Mouse (Mus musculus) brown adipose tissue, adult 24 weeks (tissue): ENCODE measurements around the gene Maip1. TPM values are rescaled to one million over a fixed set of nuclear protein-coding genes. Genes with fewer than 3 reads are reported as not detected.

Experiments used
- H3K27ac ChIP-seq: fragments of 200-500 bp; replicated peaks from 2 replicates; pipeline ENCODE4 v1.5.1; 2012; ENCODE audit warnings: low read depth, mild to moderate bottlenecking, low read length
- H3K4me1 ChIP-seq: fragments of 200-500 bp; 2 replicates; pipeline ENCODE4 v1.6.1; 2012; ENCODE audit warnings: low read length, mixed read lengths; ENCODE audit not compliant: control insufficient read depth, insufficient read depth, insufficient read length
- H3K4me3 ChIP-seq: fragments of 200-500 bp; 2 replicates; pipeline ENCODE4 v1.5.1; 2012; ENCODE audit warnings: low read depth, mild to moderate bottlenecking, low read length, moderate library complexity; ENCODE audit not compliant: insufficient read depth
- polyA plus RNA-seq: library from polyadenylated mRNA; stranded (reverse); fragments of >200 nt; gene quantifications from 2 replicates; pipeline ENCODE4 v1.2.4, GENCODE M21; 2012; ENCODE audit not compliant: missing spikeins, insufficient read depth, insufficient read length

Gene Maip1
- polyA plus RNA-seq, 1 experiment: 16.7 TPM

GRCm38 (mm10) chr1:57460305-57460940 lies 54.3 kb downstream of the Maip1 start:
- H3K4me3 ChIP-seq: no peak overlapping the region
- H3K4me1 ChIP-seq: no peaks in the 10 kb centered on the region
- no peak overlapping the region for H3K27ac ChIP-seq

Other genes with a start within 250 kb of the Maip1 start
- 4.8 and 5.7 TPM in 2 replicates for gene 1700066M21Rik, start 28.7 kb upstream of the Maip1 start, polyA plus RNA-seq
- gene Tyw5, start 773 bp downstream of the Maip1 start, polyA plus RNA-seq: 24.1 and 25.6 TPM in 2 replicates